Mouse (Mus musculus): ENCODE data around the gene Map2k1. TPM values are rescaled to one million over a fixed set of nuclear protein-coding genes. Genes with fewer than 3 reads are reported as not detected.
"Not testable (repeated sequence)": the region's sequence is repeated elsewhere in the genome, so short reads cannot be mapped to it uniquely, and the experiment has no call there.

Gene Map2k1
- total RNA-seq, 1 experiment, result 73.0 TPM

DNA sequence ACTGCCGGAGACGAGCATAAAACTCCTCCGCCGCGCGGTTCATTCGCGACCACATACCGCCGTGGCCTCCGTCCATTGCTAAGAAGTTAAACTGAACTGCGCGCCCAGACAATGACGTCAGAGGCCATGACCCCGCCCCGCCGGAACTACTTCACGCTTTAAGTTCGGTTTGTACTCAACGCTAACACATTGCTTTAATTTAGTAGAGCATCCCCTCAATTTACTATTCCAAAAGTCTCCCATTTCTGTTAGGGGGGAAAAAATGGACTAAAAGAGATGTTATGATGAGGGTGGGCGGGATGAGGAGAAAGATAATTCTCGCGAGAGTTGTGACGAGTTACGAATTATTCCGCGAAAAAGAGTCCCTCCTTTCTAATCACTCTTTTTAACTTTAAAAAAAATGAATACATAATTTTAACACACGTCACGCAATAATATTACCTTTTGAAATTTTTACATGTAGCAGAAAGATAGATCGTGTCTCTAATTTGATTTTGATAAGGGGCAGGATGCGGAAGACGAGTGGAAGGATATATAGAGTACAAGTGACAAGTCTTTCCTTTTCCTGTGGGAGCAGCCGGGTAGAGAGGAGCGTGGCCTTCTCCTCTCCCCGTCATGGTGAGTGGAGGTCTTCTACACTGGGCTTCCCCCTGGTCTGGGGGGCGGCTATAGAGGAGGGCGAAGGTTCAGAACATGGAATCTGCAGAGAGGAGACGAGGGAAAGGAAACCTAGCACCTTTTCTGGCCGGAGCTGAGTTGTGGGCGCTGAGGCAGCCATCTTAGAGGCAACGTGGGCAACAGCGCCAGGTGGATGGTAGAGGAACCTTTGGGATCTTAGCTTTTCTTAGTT is 80.4 kb downstream of the Map2k1 start, which contains the start of the genes Zwilch and Rpl4:
Gene Zwilch, minus strand, starts transcription at position 289 of the 850 bp plus-strand sequence.
Gene Rpl4, plus strand, starts transcription at position 560 of the 850 bp plus-strand sequence.
- peaks cover 35% of the 10 kb centered on the region for H3K36me3 ChIP-seq (ENCODE audit: control insufficient read depth, insufficient read depth, low read length, poor library complexity, severe bottlenecking)
- in situ Hi-C loops (cut with MboI; ENCODE audit: low sequenced_read_pairs in 2 of 2, unreplicated experiment in 2 of 2), result no loop called here
- H3K27ac ChIP-seq (ENCODE audit: insufficient read depth, low read depth, low read length, poor library complexity, severe bottlenecking), result peak within 1 kb of the TSS; percentile 99

DNA sequence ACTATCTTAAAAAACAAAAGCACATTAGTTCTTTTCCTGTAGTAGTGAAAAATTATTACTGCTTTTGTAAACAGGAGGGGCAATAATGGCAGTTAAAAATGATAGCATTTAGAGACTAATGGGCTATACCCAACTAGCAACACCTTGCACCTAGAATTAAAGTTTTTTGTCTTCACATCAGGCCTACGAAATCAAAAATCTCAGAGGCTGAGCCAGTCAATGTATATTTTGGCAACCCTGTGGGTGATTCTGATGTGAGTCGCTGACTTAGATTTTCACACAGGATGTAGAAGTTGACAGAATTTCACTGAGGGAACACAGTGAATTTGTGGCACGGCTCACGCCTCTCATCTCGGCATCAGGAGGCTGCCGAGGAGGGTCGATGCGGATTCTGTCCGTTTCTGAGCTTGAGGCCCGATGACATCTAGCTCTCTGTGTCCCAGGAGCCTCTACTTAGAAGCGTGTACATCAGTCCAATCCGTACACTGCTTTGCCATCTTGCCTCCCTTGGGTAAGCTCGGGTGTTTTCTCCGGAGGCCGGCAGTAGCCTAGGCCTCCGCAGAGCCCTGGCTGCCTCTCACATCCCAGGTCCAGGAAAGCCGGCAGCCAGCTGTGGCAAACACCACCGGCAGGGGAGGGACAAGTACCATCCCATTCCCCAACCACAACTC is 81.2 kb downstream of the Map2k1 start:
- Histone ChIP-seq H3K4me1 (ENCODE audit: control insufficient read depth in 2 of 2, insufficient read depth in 2 of 2, low read length in 2 of 2, poor library complexity in 1 of 2) (peaks cover 0 to 2% of the 10 kb centered on the region in 2 experiments; a peak in 2 of 4 replicates), H3K9ac (ENCODE audit: insufficient read depth, low read depth, low read length, poor library complexity, severe bottlenecking) (peak overlapping the region; percentile 97), H3K4me3 (ENCODE audit: insufficient read depth in 1 of 2, low read depth in 1 of 2, low read length in 2 of 2, poor library complexity in 1 of 2, severe bottlenecking in 1 of 2) (peak overlapping the region; percentile 83 to 93), H3K27ac (ENCODE audit: insufficient read depth, low read depth, low read length, poor library complexity, severe bottlenecking) (peak overlapping the region; percentile 83), H3K36me3 (ENCODE audit: control insufficient read depth, insufficient read depth, low read length, poor library complexity, severe bottlenecking) (peaks cover 30% of the 10 kb centered on the region), H3K9me3 (ENCODE audit: control insufficient read depth, insufficient read depth, low read depth, low read length) (no peaks in the 10 kb centered on the region)
- no peak for TF ChIP-seq ZC3H11A (IDR thresholded peaks at IDR 0.05; ENCODE audit: borderline replicate concordance, low read depth, low read length)
- no peak for TF ChIP-seq HCFC1 (IDR thresholded peaks at IDR 0.05; ENCODE audit: borderline replicate concordance, insufficient read depth, low read length)
- no peak for TF ChIP-seq MAFK (IDR thresholded peaks at IDR 0.05; ENCODE audit: insufficient read depth, low read depth, low read length)
- TF ChIP-seq ZNF384 (IDR thresholded peaks at IDR 0.05; ENCODE audit: low read depth, low read length), result no peak
- no peak for TF ChIP-seq CHD2 (IDR thresholded peaks at IDR 0.05; ENCODE audit: low read depth, low read length)
- in situ Hi-C loops (cut with MboI; ENCODE audit: low sequenced_read_pairs in 2 of 2, unreplicated experiment in 2 of 2), result no loop called here
- no peak for DNase-seq (ENCODE audit: low read depth, low spot score)

More for the DNA sequence above, 80.4 kb downstream of the Map2k1 start, which contains the start of the genes Zwilch and Rpl4:
- Histone ChIP-seq H3K9ac (ENCODE audit: insufficient read depth, low read depth, low read length, poor library complexity, severe bottlenecking) (peak within 1 kb of the TSS; percentile 100), H3K4me1 (ENCODE audit: control insufficient read depth in 2 of 2, insufficient read depth in 2 of 2, low read length in 2 of 2, poor library complexity in 1 of 2) (peaks cover 0 to 2% of the 10 kb centered on the region in 2 experiments; a peak in 2 of 4 replicates), H3K4me3 (ENCODE audit: insufficient read depth in 1 of 2, low read depth in 1 of 2, low read length in 2 of 2, poor library complexity in 1 of 2, severe bottlenecking in 1 of 2) (peak within 1 kb of the TSS; percentile 83 to 100), H3K9me3 (ENCODE audit: control insufficient read depth, insufficient read depth, low read depth, low read length) (no peaks in the 10 kb centered on the region)
- DNase-seq (ENCODE audit: low read depth, low spot score), result peak; percentile 82
- no peak for TF ChIP-seq MAFK (IDR thresholded peaks at IDR 0.05; ENCODE audit: insufficient read depth, low read depth, low read length)
- no peak for TF ChIP-seq ZNF384 (IDR thresholded peaks at IDR 0.05; ENCODE audit: low read depth, low read length)
- TF ChIP-seq CHD2 (IDR thresholded peaks at IDR 0.05; ENCODE audit: low read depth, low read length), result peak; percentile 100
- no peak for TF ChIP-seq ZC3H11A (IDR thresholded peaks at IDR 0.05; ENCODE audit: borderline replicate concordance, low read depth, low read length)
- peak; percentile 58; the same call in 1 of the 2 replicates for TF ChIP-seq HCFC1 (IDR thresholded peaks at IDR 0.05; ENCODE audit: borderline replicate concordance, insufficient read depth, low read length)

- DNase-seq (ENCODE audit: low read depth, low spot score); H3K9me3 ChIP-seq (ENCODE audit: control insufficient read depth, insufficient read depth, low read depth, low read length); H3K4me3 ChIP-seq (ENCODE audit: insufficient read depth in 1 of 2, low read depth in 1 of 2, low read length in 2 of 2, poor library complexity in 1 of 2, severe bottlenecking in 1 of 2); H3K9ac ChIP-seq (ENCODE audit: insufficient read depth, low read depth, low read length, poor library complexity, severe bottlenecking); H3K27ac ChIP-seq (ENCODE audit: insufficient read depth, low read depth, low read length, poor library complexity, severe bottlenecking); in situ Hi-C loops (cut with MboI; ENCODE audit: low sequenced_read_pairs in 2 of 2, unreplicated experiment in 2 of 2); H3K36me3 ChIP-seq (ENCODE audit: control insufficient read depth, insufficient read depth, low read length, poor library complexity, severe bottlenecking); H3K4me1 ChIP-seq (ENCODE audit: control insufficient read depth in 2 of 2, insufficient read depth in 2 of 2, low read length in 2 of 2, poor library complexity in 1 of 2): not testable (repeated sequence)
Measured at GRCm38 (mm10) chr9:64169967-64170366, 83.5 kb downstream of the Map2k1 start.

GRCm38 (mm10) chr9:64160471-64160870 is 93.0 kb downstream of the Map2k1 start:
- in situ Hi-C loops (cut with MboI; ENCODE audit: low sequenced_read_pairs in 2 of 2, unreplicated experiment in 2 of 2), result no loop called here
- Histone ChIP-seq H3K9ac (ENCODE audit: insufficient read depth, low read depth, low read length, poor library complexity, severe bottlenecking) (no peak overlapping the region), H3K36me3 (ENCODE audit: control insufficient read depth, insufficient read depth, low read length, poor library complexity, severe bottlenecking) (peaks cover 36% of the 10 kb centered on the region), H3K27ac (ENCODE audit: insufficient read depth, low read depth, low read length, poor library complexity, severe bottlenecking) (no peak overlapping the region), H3K4me1 (ENCODE audit: control insufficient read depth in 2 of 2, insufficient read depth in 2 of 2, low read length in 2 of 2, poor library complexity in 1 of 2) (no peaks in the 10 kb centered on the region), H3K4me3 (ENCODE audit: insufficient read depth in 1 of 2, low read depth in 1 of 2, low read length in 2 of 2, poor library complexity in 1 of 2, severe bottlenecking in 1 of 2) (no peak overlapping the region), H3K9me3 (ENCODE audit: control insufficient read depth, insufficient read depth, low read depth, low read length) (no peaks in the 10 kb centered on the region)
- TF ChIP-seq ZC3H11A (IDR thresholded peaks at IDR 0.05; ENCODE audit: borderline replicate concordance, low read depth, low read length), result no peak
- no peak for DNase-seq (ENCODE audit: low read depth, low spot score)

Measured in ES-E14 (cell line).